Mouse (Mus musculus) hindbrain, embryonic 12.5 days (tissue): ENCODE data around the gene 1700028J19Rik. TPM values are rescaled to one million over a fixed set of nuclear protein-coding genes. Genes with fewer than 3 reads are reported as not detected.
A peak's percentile ranks its signal among the peaks of the same experiment; 100 is the strongest.

Source experiments
- ATAC-seq: fragments of 200-750 bp; cut with Nextera tagmentation; 2 replicates; pipeline ENCODE4 v1.8.0; 2017; ENCODE audit warnings: moderate TSS enrichment; ENCODE audit not compliant: low FRiP score
- H3K27ac ChIP-seq: fragments of 300-500 bp; sonication (generic); 2 replicates; pipeline ENCODE4 v1.5.1; 2016; ENCODE audit warnings: mild to moderate bottlenecking
- H3K27me3 ChIP-seq: fragments of 300-500 bp; sonication (generic); 2 replicates; pipeline ENCODE4 v1.6.1; 2016; ENCODE audit warnings: mild to moderate bottlenecking
- H3K36me3 ChIP-seq: fragments of 300-500 bp; sonication (generic); 2 replicates; pipeline ENCODE4 v1.6.1; 2016; ENCODE audit warnings: mild to moderate bottlenecking
- H3K4me1 ChIP-seq: fragments of 300-500 bp; sonication (generic); 2 replicates; pipeline ENCODE4 v1.6.1; 2016
- H3K4me2 ChIP-seq: fragments of 300-500 bp; sonication (generic); replicated peaks from 2 replicates; pipeline ENCODE4 v1.6.1; 2016; ENCODE audit warnings: mild to moderate bottlenecking
- H3K4me3 ChIP-seq: fragments of 300-500 bp; sonication (generic); 2 replicates; pipeline ENCODE4 v1.5.1; 2016; ENCODE audit warnings: mild to moderate bottlenecking
- H3K9ac ChIP-seq: fragments of 300-500 bp; sonication (generic); 2 replicates; pipeline ENCODE4 v1.6.1; 2016; ENCODE audit warnings: mild to moderate bottlenecking, moderate library complexity
- H3K9me3 ChIP-seq: fragments of 300-500 bp; sonication (generic); replicated peaks from 2 replicates; pipeline ENCODE4 v1.6.1; 2016; ENCODE audit warnings: mild to moderate bottlenecking
- WGBS: fragments of 180-500 bp; shearing (Covaris S2); methylation state at CpG from one replicate; pipeline ENCODE4 v1.1.7; 2016; 5-methylcytosine and 5-hydroxymethylcytosine counted together
- polyA plus RNA-seq: library from polyadenylated mRNA; unstranded; fragments of >200 nt; fragmentation: Nextera tagmentation; extraction: Ambion mirVana; gene quantifications from 2 replicates; pipeline ENCODE4 v1.2.1, GENCODE M21; 2016

The 1700028J19Rik gene
- polyA plus RNA-seq: 1.1 and 1.2 TPM in 2 replicates

GRCm38 (mm10) chr7:44246055-44246983 lies at the start of gene 1700028J19Rik, which contains the start of gene 2410002F23Rik:
Gene 1700028J19Rik, minus strand, starts transcription at chr7:44246695.
Gene 2410002F23Rik, plus strand, starts transcription at chr7:44246722.
- peak; percentile 87 for ATAC-seq

GRCm38 (mm10) chr7:44291418-44291817 lies 44.9 kb upstream of the 1700028J19Rik start:
- no peak for ATAC-seq
- no peaks in the 10 kb centered on the region for H3K4me1 ChIP-seq
- H3K27ac ChIP-seq: no peak overlapping the region
- WGBS: 56% methylated on average over 4 of the region's 4 CpGs
- H3K4me3 ChIP-seq: no peak overlapping the region
- H3K9ac ChIP-seq: no peak overlapping the region
- peaks cover 6% of the 10 kb centered on the region; the same call in 1 of the 2 replicates for H3K27me3 ChIP-seq
- no peak overlapping the region for H3K4me2 ChIP-seq
- H3K36me3 ChIP-seq: no peaks in the 10 kb centered on the region
- H3K9me3 ChIP-seq: 0 out of 2 replicates have a peak, but pooled peaks cover 5% of the 10 kb centered on the region

More at GRCm38 (mm10) chr7:44246055-44246983, at the start of gene 1700028J19Rik, which contains the start of gene 2410002F23Rik:
- peaks cover 26% of the 10 kb centered on the region for H3K4me1 ChIP-seq
- peak within 1 kb of the TSS; percentile 92 for H3K9ac ChIP-seq
- H3K9me3 ChIP-seq: 0 out of 2 replicates have a peak, but pooled peaks cover 2% of the 10 kb centered on the region
- no peaks in the 10 kb centered on the region for H3K27me3 ChIP-seq
- peak within 1 kb of the TSS; percentile 88 for H3K4me3 ChIP-seq
- H3K4me2 ChIP-seq: peak within 1 kb of the TSS; percentile 78
- peak within 1 kb of the TSS; percentile 92 for H3K27ac ChIP-seq
- under 1% methylated on average over 62 of the region's 62 CpGs for WGBS
- H3K36me3 ChIP-seq: peaks cover 29% of the 10 kb centered on the region

- H3K27me3 ChIP-seq: peaks cover 6% of the 10 kb centered on the region; the same call in 1 of the 2 replicates
- ATAC-seq: no peak
These were observed 44.5 kb upstream of the 1700028J19Rik start for GRCm38 (mm10) chr7:44290986-44291385.

GRCm38 (mm10) chr7:44287760-44288159 lies 41.3 kb upstream of the 1700028J19Rik start:
- Histone ChIP-seq H3K27me3 (peaks cover 6% of the 10 kb centered on the region; the same call in 1 of the 2 replicates), H3K4me3 (no peak overlapping the region), H3K9ac (no peak overlapping the region), H3K4me2 (no peak overlapping the region), H3K36me3 (no peaks in the 10 kb centered on the region), H3K27ac (no peak overlapping the region), H3K9me3 (0 out of 2 replicates have a peak, but pooled peaks cover 5% of the 10 kb centered on the region), H3K4me1 (no peaks in the 10 kb centered on the region)
- ATAC-seq: no peak
- WGBS: 73% methylated on average over 7 of the region's 7 CpGs

More at GRCm38 (mm10) chr7:44290986-44291385, 44.5 kb upstream of the 1700028J19Rik start:
- Histone ChIP-seq H3K36me3 (no peaks in the 10 kb centered on the region), H3K4me2 (no peak overlapping the region), H3K4me1 (no peaks in the 10 kb centered on the region), H3K4me3 (no peak overlapping the region), H3K27ac (no peak overlapping the region), H3K9me3 (0 out of 2 replicates have a peak, but pooled peaks cover 5% of the 10 kb centered on the region), H3K9ac (no peak overlapping the region)
- WGBS: 84% methylated on average over 4 of the region's 4 CpGs

GRCm38 (mm10) chr7:44281586-44281985 lies 35.1 kb upstream of the 1700028J19Rik start:
- Histone ChIP-seq H3K4me1 (no peaks in the 10 kb centered on the region), H3K27me3 (no peaks in the 10 kb centered on the region), H3K9me3 (0 out of 2 replicates have a peak, but pooled peaks cover under 1% of the 10 kb centered on the region), H3K9ac (no peak overlapping the region), H3K4me2 (no peak overlapping the region), H3K4me3 (no peak overlapping the region), H3K27ac (no peak overlapping the region), H3K36me3 (no peaks in the 10 kb centered on the region)
- WGBS: 78% methylated on average over 7 of the region's 7 CpGs
- ATAC-seq: no peak

GRCm38 (mm10) chr7:44280959-44281358 lies 34.5 kb upstream of the 1700028J19Rik start:
- ATAC-seq: no peak
- Histone ChIP-seq H3K4me1 (no peaks in the 10 kb centered on the region), H3K4me2 (no peak overlapping the region), H3K9ac (no peak overlapping the region), H3K27ac (no peak overlapping the region), H3K4me3 (no peak overlapping the region), H3K36me3 (no peaks in the 10 kb centered on the region), H3K9me3 (no peaks in the 10 kb centered on the region), H3K27me3 (peaks cover 2% of the 10 kb centered on the region)
- WGBS: 57% methylated on average over 1 of the region's 1 CpGs

GRCm38 (mm10) chr7:44277250-44277622 lies 30.7 kb upstream of the 1700028J19Rik start:
- Histone ChIP-seq H3K36me3 (no peaks in the 10 kb centered on the region), H3K4me3 (no peak overlapping the region), H3K9me3 (no peaks in the 10 kb centered on the region), H3K9ac (no peak overlapping the region), H3K4me2 (no peak overlapping the region), H3K27me3 (peaks cover 18% of the 10 kb centered on the region), H3K4me1 (no peaks in the 10 kb centered on the region), H3K27ac (no peak overlapping the region)
- no peak for ATAC-seq
- 49% methylated on average over 2 of the region's 2 CpGs for WGBS

GRCm38 (mm10) chr7:44276461-44277249 lies 30.2 kb upstream of the 1700028J19Rik start:
- Histone ChIP-seq H3K36me3 (no peaks in the 10 kb centered on the region), H3K9me3 (no peaks in the 10 kb centered on the region), H3K27ac (no peak overlapping the region), H3K4me2 (no peak overlapping the region), H3K27me3 (peaks cover 18% of the 10 kb centered on the region), H3K4me1 (no peaks in the 10 kb centered on the region), H3K9ac (no peak overlapping the region), H3K4me3 (no peak overlapping the region)
- ATAC-seq: no peak
- 66% methylated on average over 10 of the region's 10 CpGs for WGBS

- Histone ChIP-seq H3K27me3 (peaks cover 18% of the 10 kb centered on the region), H3K4me3 (no peak overlapping the region), H3K27ac (no peak overlapping the region), H3K36me3 (no peaks in the 10 kb centered on the region), H3K9ac (no peak overlapping the region), H3K4me1 (no peaks in the 10 kb centered on the region), H3K9me3 (no peaks in the 10 kb centered on the region), H3K4me2 (no peak overlapping the region)
- no peak for ATAC-seq
- WGBS: 76% methylated on average over 3 of the region's 3 CpGs
These were observed 29.1 kb upstream of the 1700028J19Rik start for GRCm38 (mm10) chr7:44275546-44275945.

GRCm38 (mm10) chr7:44274096-44274495 lies 27.6 kb upstream of the 1700028J19Rik start:
- 35% methylated on average over 11 of the region's 11 CpGs for WGBS
- no peak for ATAC-seq
- no peak overlapping the region for H3K4me2 ChIP-seq
- no peaks in the 10 kb centered on the region for H3K9me3 ChIP-seq
- no peak overlapping the region for H3K27ac ChIP-seq
- H3K9ac ChIP-seq: no peak overlapping the region
- no peak overlapping the region for H3K4me3 ChIP-seq
- no peaks in the 10 kb centered on the region for H3K36me3 ChIP-seq
- H3K4me1 ChIP-seq: no peaks in the 10 kb centered on the region
- peaks cover 18% of the 10 kb centered on the region for H3K27me3 ChIP-seq

GRCm38 (mm10) chr7:44273446-44273845 lies 27.0 kb upstream of the 1700028J19Rik start:
- ATAC-seq: no peak

GRCm38 (mm10) chr7:44272546-44272945 lies 26.1 kb upstream of the 1700028J19Rik start:
- Histone ChIP-seq H3K9me3 (no peaks in the 10 kb centered on the region), H3K27ac (no peak overlapping the region), H3K9ac (no peak overlapping the region), H3K4me2 (no peak overlapping the region), H3K27me3 (peaks cover 28% of the 10 kb centered on the region), H3K4me1 (no peaks in the 10 kb centered on the region), H3K4me3 (no peak overlapping the region), H3K36me3 (no peaks in the 10 kb centered on the region)
- no peak for ATAC-seq
- WGBS: 88% methylated on average over 7 of the region's 7 CpGs

More at GRCm38 (mm10) chr7:44273446-44273845, 27.0 kb upstream of the 1700028J19Rik start:
- Histone ChIP-seq H3K9me3 (no peaks in the 10 kb centered on the region), H3K4me1 (no peaks in the 10 kb centered on the region), H3K4me3 (no peak overlapping the region), H3K36me3 (no peaks in the 10 kb centered on the region), H3K27me3 (peaks cover 19% of the 10 kb centered on the region), H3K27ac (no peak overlapping the region), H3K4me2 (no peak overlapping the region), H3K9ac (no peak overlapping the region)
- WGBS: 57% methylated on average over 7 of the region's 7 CpGs
